ENCODE assay signal across 8 mouse cellular contexts in genomic region chr10:21993515-21994373, GRCm38 (mm10).
A peak's percentile ranks its signal among the peaks of the same experiment; 100 is the strongest.
DNase-seq lines count a peak whose midpoint lies in the region; ATAC-seq and TF ChIP-seq lines count a peak whose summit lies in the region.

No protein-coding gene starts in this region.

- peaks cover 0 to 24% of the 10 kb centered on the region in 2 experiments for H3K36me3 ChIP-seq in CH12.LX (replicated peaks in 1 of 2; ENCODE audit: control insufficient read depth in 1 of 2, insufficient read depth in 1 of 2, low read length in 1 of 2)
- no peaks in the 10 kb centered on the region for H3K36me3 ChIP-seq in embryonic facial prominence, embryonic 11.5 days (replicated peaks; ENCODE audit: control insufficient read depth, insufficient read depth, low read depth, low read length)
- peaks cover 19% of the 10 kb centered on the region for H3K36me3 ChIP-seq in kidney, adult 2 months (ENCODE audit: control insufficient read depth, insufficient read depth, low read length)
- H3K36me3 ChIP-seq in neural tube, embryonic 14.5 days (ENCODE audit: control insufficient read depth, insufficient read depth, low read length), result no peaks in the 10 kb centered on the region; the same call in 1 of the 2 replicates

- H3K9me3 ChIP-seq in CH12.LX (replicated peaks; ENCODE audit: low read length), result no peaks in the 10 kb centered on the region
- H3K9me3 ChIP-seq in embryonic facial prominence, embryonic 11.5 days (replicated peaks; ENCODE audit: control insufficient read depth, low read length), result no peaks in the 10 kb centered on the region
- no peaks in the 10 kb centered on the region for H3K9me3 ChIP-seq in neural tube, embryonic 14.5 days (ENCODE audit: control insufficient read depth, low read length)

- peak overlapping the region; percentile 0; the same call in 1 of the 2 replicates for H3K9ac ChIP-seq in CH12.LX (ENCODE audit: insufficient read depth, low read depth)
- H3K9ac ChIP-seq in embryonic facial prominence, embryonic 11.5 days (replicated peaks; ENCODE audit: low read length), result peak overlapping the region; percentile 69
- peak overlapping the region; percentile 71 for H3K9ac ChIP-seq in neural tube, embryonic 14.5 days (replicated peaks; ENCODE audit: low read depth, low read length)

- no peak for TF ChIP-seq EP300 in CH12.LX (IDR thresholded peaks at IDR 0.05; ENCODE audit: low read length)

- TF ChIP-seq RAD21 in CH12.LX (IDR thresholded peaks at IDR 0.05; ENCODE audit: low read depth, low read length), result no peak

- peak; percentile 27 for DNase-seq in CH12.LX (ENCODE audit: extremely low read depth)
- peak; percentile 73 for DNase-seq in embryonic facial prominence, embryonic 11.5 days (ENCODE audit: low spot score)
- DNase-seq in heart, adult 9 months (ENCODE audit: low spot score in 2 of 2), result peak; percentile 85 to 88
- DNase-seq in kidney, adult 2 months, result peak; percentile 90
- DNase-seq in lung, adult 18-20 months, result peak; percentile 73 to 76
- no peak for DNase-seq in retina, postnatal 1 day

- no peaks in the 10 kb centered on the region for H3K79me2 ChIP-seq in CH12.LX (replicated peaks; ENCODE audit: control insufficient read depth, extremely low read depth, insufficient read depth, poor library complexity, severe bottlenecking)

- under 1% methylated on average over 59 of the region's 60 CpGs for WGBS in embryonic facial prominence, embryonic 11.5 days
- under 1% methylated on average over 60 of the region's 60 CpGs for WGBS in kidney, adult 2 months
- WGBS in neural tube, embryonic 14.5 days, result under 1% methylated on average over 59 of the region's 60 CpGs

- ATAC-seq in activated CD4-positive, CD25-positive, alpha-beta regulatory T cell, adult 4 months, result peak; percentile 25
- no peak; the same call in none of the 2 replicates for ATAC-seq in embryonic facial prominence, embryonic 11.5 days (replicated peaks; ENCODE audit: insufficient number of reproducible peaks, low FRiP score, low TSS enrichment, low read depth)
- ATAC-seq in neural tube, embryonic 14.5 days (ENCODE audit: low read depth), result peak; percentile 69

- TF ChIP-seq POLR2A in CH12.LX (IDR thresholded peaks at IDR 0.05; ENCODE audit: low read depth, low read length), result no peak
- no peak for TF ChIP-seq POLR2A in kidney, adult 2 months (IDR thresholded peaks at IDR 0.05; ENCODE audit: low read depth, low read length)

- H3K27ac ChIP-seq in CH12.LX (ENCODE audit: insufficient read depth, low read depth), result no peak overlapping the region
- peak overlapping the region; percentile 43 for H3K27ac ChIP-seq in embryonic facial prominence, embryonic 11.5 days (replicated peaks; ENCODE audit: low read depth, low read length)
- H3K27ac ChIP-seq in kidney, adult 2 months (ENCODE audit: insufficient read depth, low read depth, low read length), result peak overlapping the region; percentile 98
- H3K27ac ChIP-seq in neural tube, embryonic 14.5 days (ENCODE audit: low read depth, low read length), result peak overlapping the region; percentile 67

- peak overlapping the region; percentile 47 to 76 (median 70) for H3K4me3 ChIP-seq in CH12.LX (replicated peaks in 1 of 3; ENCODE audit: low read depth in 2 of 3, low read length in 2 of 3, poor library complexity in 1 of 3)
- H3K4me3 ChIP-seq in embryonic facial prominence, embryonic 11.5 days (ENCODE audit: low read depth, low read length), result peak overlapping the region; percentile 70
- peak overlapping the region; percentile 75 for H3K4me3 ChIP-seq in kidney, adult 2 months (ENCODE audit: insufficient read depth, low read depth, low read length)
- peak overlapping the region; percentile 64 for H3K4me3 ChIP-seq in neural tube, embryonic 14.5 days (ENCODE audit: low read depth, low read length)

- peaks cover 0 to 11% of the 10 kb centered on the region in 2 experiments; a peak in 2 of 4 replicates for H3K4me1 ChIP-seq in CH12.LX (ENCODE audit: control insufficient read depth in 1 of 2, insufficient read depth in 2 of 2)
- H3K4me1 ChIP-seq in embryonic facial prominence, embryonic 11.5 days (ENCODE audit: control insufficient read depth, insufficient read depth, low read length), result no peaks in the 10 kb centered on the region
- H3K4me1 ChIP-seq in kidney, adult 2 months (ENCODE audit: control insufficient read depth, insufficient read depth, low read length), result peaks cover 4% of the 10 kb centered on the region; the same call in 1 of the 2 replicates
- peaks cover 4% of the 10 kb centered on the region; the same call in 1 of the 2 replicates for H3K4me1 ChIP-seq in neural tube, embryonic 14.5 days (ENCODE audit: control insufficient read depth, insufficient read depth, low read length)

- H3K27me3 ChIP-seq in CH12.LX (replicated peaks), result peaks cover 9% of the 10 kb centered on the region
- no peaks in the 10 kb centered on the region for H3K27me3 ChIP-seq in embryonic facial prominence, embryonic 11.5 days (ENCODE audit: control insufficient read depth, insufficient read depth, low read length)
- H3K27me3 ChIP-seq in kidney, adult 2 months (replicated peaks; ENCODE audit: control insufficient read depth, insufficient read depth, low read length), result no peaks in the 10 kb centered on the region
- H3K27me3 ChIP-seq in neural tube, embryonic 14.5 days (ENCODE audit: control insufficient read depth, insufficient read depth, low read length), result peaks cover 4% of the 10 kb centered on the region; the same call in 1 of the 2 replicates

- dilution Hi-C loops in CH12.LX (cut with MboI; ENCODE audit: extremely low pct_ligation_motif_present, extremely low pct_unique_long_range_greater_than_20kb, low sequenced_read_pairs), result no loop called here

- in situ Hi-C loops in CH12.LX (cut with MboI; ENCODE audit: low pct_ligation_motif_present, low pct_unique_long_range_greater_than_20kb, low sequenced_read_pairs), result loop anchor here (25.0 kb wide), 1 partner anchor 381 kb away; no protein-coding TSS in a partner anchor

- H3K4me2 ChIP-seq in CH12.LX (ENCODE audit: insufficient read depth, low read depth, poor library complexity, severe bottlenecking), result peak overlapping the region; percentile 67
- H3K4me2 ChIP-seq in embryonic facial prominence, embryonic 11.5 days (ENCODE audit: low read depth, low read length), result peak overlapping the region; percentile 96
- H3K4me2 ChIP-seq in neural tube, embryonic 14.5 days (ENCODE audit: low read depth, low read length), result peak overlapping the region; percentile 97

- TF ChIP-seq CTCF in CH12.LX (conservative IDR thresholded peaks at IDR 0.05 in 1 of 2, IDR thresholded peaks at IDR 0.05 in 1 of 2; ENCODE audit: low read depth in 2 of 2, low read length in 2 of 2), result no peak
- TF ChIP-seq CTCF in kidney, adult 2 months (conservative IDR thresholded peaks at IDR 0.05; ENCODE audit: insufficient read depth, insufficient read length, low read depth, low read length), result no peak

TF ChIP-seq in CH12.LX, 34 proteins besides CTCF, POLR2A, EP300 and RAD21:
- TF ChIP-seq UBTF (IDR thresholded peaks at IDR 0.05; ENCODE audit: low read depth, low read length) (peak; percentile 68), MAZ (IDR thresholded peaks at IDR 0.05; ENCODE audit: low read depth, low read length) (no peak)

Comparison
In these comparisons a context has a peak if more than half of its experiments do, and no peak if none do; other contexts are left out.
1. H3K9ac ChIP-seq: peak in every context shown above with its lines; median percentile 71 in neural tube, embryonic 14.5 days; 69 in embryonic facial prominence, embryonic 11.5 days; 0 in CH12.LX.